Mouse (Mus musculus) lung, embryonic 16.5 days (tissue): Measurements from ENCODE around the gene Snx27. TPM values are rescaled to one million over a fixed set of nuclear protein-coding genes. Genes with fewer than 3 reads are reported as not detected.

Experiments
- ATAC-seq: fragments of 200-750 bp; cut with Nextera tagmentation; 2 replicates; pipeline ENCODE4 v1.8.0; 2017; ENCODE audit warnings: low read depth, mild to moderate bottlenecking, moderate library complexity
- H3K27ac ChIP-seq: fragments of 300-500 bp; sonication (generic); 2 replicates; pipeline ENCODE4 v1.5.1; 2014; ENCODE audit warnings: mild to moderate bottlenecking, control low read depth, low read length
- H3K27me3 ChIP-seq: fragments of 300-500 bp; sonication (generic); 2 replicates; pipeline ENCODE4 v1.6.1; 2014; ENCODE audit warnings: low read depth, low read length, mixed read lengths; ENCODE audit not compliant: control insufficient read depth, insufficient read depth
- H3K36me3 ChIP-seq: fragments of 300-500 bp; sonication (generic); 2 replicates; pipeline ENCODE4 v1.6.1; 2014; ENCODE audit warnings: low read length; ENCODE audit not compliant: control insufficient read depth, insufficient read depth
- H3K4me1 ChIP-seq: fragments of 300-500 bp; sonication (generic); replicated peaks from 2 replicates; pipeline ENCODE4 v1.6.1; 2014; ENCODE audit warnings: low read length, mixed read lengths; ENCODE audit not compliant: control insufficient read depth, insufficient read depth
- H3K4me2 ChIP-seq: fragments of 300-500 bp; sonication (generic); 2 replicates; pipeline ENCODE4 v1.6.1; 2014; ENCODE audit warnings: low read depth, low read length, control low read depth
- H3K4me3 ChIP-seq: fragments of 300-500 bp; sonication (generic); 2 replicates; pipeline ENCODE4 v1.5.1; 2014; ENCODE audit warnings: mild to moderate bottlenecking, low read length, control low read depth
- H3K9ac ChIP-seq: fragments of 300-500 bp; sonication (generic); 2 replicates; pipeline ENCODE4 v1.6.1; 2014; ENCODE audit warnings: low read length, control low read depth
- H3K9me3 ChIP-seq: fragments of 300-500 bp; sonication (generic); 2 replicates; pipeline ENCODE4 v1.6.1; 2016; ENCODE audit warnings: low read length; ENCODE audit not compliant: control insufficient read depth
- WGBS: fragments of 180-500 bp; shearing (Covaris S2); extraction: QIAGEN DNeasy Blood & Tissue Kit; methylation state at CpG from one replicate; pipeline ENCODE4 v1.1.7; 2014; 5-methylcytosine and 5-hydroxymethylcytosine counted together
- polyA plus RNA-seq: library from polyadenylated mRNA; unstranded; fragments of >200 nt; fragmentation: Nextera tagmentation; extraction: Ambion mirVana; gene quantifications from 2 replicates; pipeline ENCODE4 v1.2.1, GENCODE M21; 2015

Snx27 gene
- polyA plus RNA-seq, 1 experiment from 2014 or later: 38.6 TPM

GRCm38 (mm10) chr3:94549041-94549440 is 33.5 kb downstream of the Snx27 start:
- Histone ChIP-seq H3K9ac (no peak overlapping the region), H3K27ac (no peak overlapping the region), H3K4me1 (no peaks in the 10 kb centered on the region), H3K4me2 (no peak overlapping the region), H3K36me3 (no peaks in the 10 kb centered on the region), H3K27me3 (no peaks in the 10 kb centered on the region), H3K9me3 (no peaks in the 10 kb centered on the region), H3K4me3 (no peak overlapping the region)
- WGBS: 94% methylated on average over 2 of the region's 2 CpGs
- no peak for ATAC-seq

DNA sequence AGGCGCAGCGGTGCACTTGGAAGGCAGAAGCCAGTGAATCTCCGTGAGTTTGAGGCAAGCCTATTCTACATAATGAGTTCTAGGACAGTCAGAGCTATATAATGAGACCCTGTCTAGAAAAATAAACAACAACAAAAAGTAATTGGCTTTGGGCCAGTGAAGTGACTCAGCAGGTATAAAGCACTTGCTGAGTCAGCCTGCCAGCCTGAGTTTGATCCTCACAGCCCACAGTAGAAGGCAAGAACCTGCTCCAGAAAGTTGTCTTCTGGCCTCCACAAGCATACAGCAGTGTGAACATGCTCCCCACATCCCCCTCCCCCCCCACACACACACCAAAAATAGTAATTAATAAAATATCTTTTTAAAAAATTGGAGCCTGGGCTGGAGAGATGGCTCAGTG is 45.3 kb downstream of the Snx27 start:
- Histone ChIP-seq H3K27ac (no peak overlapping the region), H3K9me3 (no peaks in the 10 kb centered on the region), H3K4me3 (no peak overlapping the region), H3K36me3 (no peaks in the 10 kb centered on the region), H3K9ac (no peak overlapping the region), H3K27me3 (no peaks in the 10 kb centered on the region), H3K4me1 (no peaks in the 10 kb centered on the region), H3K4me2 (no peak overlapping the region)
- no peak for ATAC-seq
- 94% methylated on average over 3 of the region's 3 CpGs for WGBS

GRCm38 (mm10) chr3:94533968-94534367 is 48.5 kb downstream of the Snx27 start:
- Histone ChIP-seq H3K4me2 (no peak overlapping the region), H3K27ac (no peak overlapping the region), H3K9ac (no peak overlapping the region), H3K27me3 (no peaks in the 10 kb centered on the region), H3K9me3 (no peaks in the 10 kb centered on the region), H3K4me3 (no peak overlapping the region), H3K4me1 (no peaks in the 10 kb centered on the region), H3K36me3 (0 out of 2 replicates have a peak, but pooled peaks cover 2% of the 10 kb centered on the region)
- ATAC-seq: no peak

DNA sequence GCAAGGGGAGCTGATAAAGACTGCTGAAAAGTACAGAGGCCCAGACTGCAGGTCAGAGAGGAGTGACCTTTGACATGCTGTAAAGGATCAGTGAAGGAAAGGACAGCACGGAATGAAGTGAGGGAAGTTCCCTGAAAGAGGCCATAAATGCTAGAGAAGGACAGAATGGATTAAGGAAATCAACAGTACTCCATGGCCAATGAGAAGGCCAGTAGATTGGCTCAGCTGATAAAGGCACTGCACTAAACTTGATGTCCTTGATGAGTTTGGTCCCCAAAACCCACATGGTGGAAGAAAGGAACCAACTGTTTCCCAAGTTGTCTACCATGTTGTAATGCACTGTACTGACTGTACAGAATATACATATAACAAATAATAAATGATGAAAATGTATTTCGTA is 55.8 kb downstream of the Snx27 start:
- H3K4me2 ChIP-seq: no peak overlapping the region
- H3K4me1 ChIP-seq: no peaks in the 10 kb centered on the region
- H3K9me3 ChIP-seq: no peaks in the 10 kb centered on the region
- no peak for ATAC-seq
- H3K27ac ChIP-seq: no peak overlapping the region
- H3K4me3 ChIP-seq: no peak overlapping the region
- H3K27me3 ChIP-seq: no peaks in the 10 kb centered on the region
- H3K36me3 ChIP-seq: peaks cover 17% of the 10 kb centered on the region
- WGBS: 77% methylated on average over 2 of the region's 2 CpGs
- H3K9ac ChIP-seq: no peak overlapping the region

- no peaks in the 10 kb centered on the region for H3K9me3 ChIP-seq
- peaks cover 7% of the 10 kb centered on the region; the same call in 1 of the 2 replicates for H3K36me3 ChIP-seq
- H3K27ac ChIP-seq: no peak overlapping the region
- H3K27me3 ChIP-seq: no peaks in the 10 kb centered on the region
- H3K4me3 ChIP-seq: no peak overlapping the region
- no peak for ATAC-seq
- H3K9ac ChIP-seq: no peak overlapping the region
- H3K4me2 ChIP-seq: no peak overlapping the region
- H3K4me1 ChIP-seq: no peaks in the 10 kb centered on the region
- 93% methylated on average over 1 of the region's 1 CpGs for WGBS
These were observed 75.9 kb downstream of the Snx27 start for GRCm38 (mm10) chr3:94506664-94507063.

DNA sequence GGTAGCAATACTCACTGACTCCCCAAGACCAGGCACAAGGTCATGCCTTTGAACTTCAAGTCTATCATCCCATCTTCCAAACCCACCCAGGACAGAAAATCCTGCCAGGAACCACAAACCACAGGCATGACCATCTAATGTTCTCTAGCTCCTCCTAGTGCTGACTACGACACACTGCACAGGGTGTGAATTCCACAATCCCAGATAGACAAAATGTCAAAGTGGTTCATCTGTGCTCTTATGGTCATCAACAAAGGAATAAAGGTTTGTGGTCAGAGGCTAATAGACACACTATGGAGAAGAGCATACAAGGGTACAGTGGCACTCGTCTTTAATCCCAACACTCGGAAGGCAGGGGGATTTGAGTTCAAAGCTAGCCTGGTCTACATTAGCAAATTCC is 80.3 kb downstream of the Snx27 start:
- WGBS: 83% methylated on average over 3 of the region's 3 CpGs
- H3K4me1 ChIP-seq: no peaks in the 10 kb centered on the region
- no peak overlapping the region for H3K27ac ChIP-seq
- no peaks in the 10 kb centered on the region for H3K9me3 ChIP-seq
- H3K9ac ChIP-seq: no peak overlapping the region
- no peaks in the 10 kb centered on the region for H3K27me3 ChIP-seq
- no peak overlapping the region for H3K4me2 ChIP-seq
- ATAC-seq: no peak
- no peak overlapping the region for H3K4me3 ChIP-seq
- peaks cover 2% of the 10 kb centered on the region; the same call in 1 of the 2 replicates for H3K36me3 ChIP-seq

DNA sequence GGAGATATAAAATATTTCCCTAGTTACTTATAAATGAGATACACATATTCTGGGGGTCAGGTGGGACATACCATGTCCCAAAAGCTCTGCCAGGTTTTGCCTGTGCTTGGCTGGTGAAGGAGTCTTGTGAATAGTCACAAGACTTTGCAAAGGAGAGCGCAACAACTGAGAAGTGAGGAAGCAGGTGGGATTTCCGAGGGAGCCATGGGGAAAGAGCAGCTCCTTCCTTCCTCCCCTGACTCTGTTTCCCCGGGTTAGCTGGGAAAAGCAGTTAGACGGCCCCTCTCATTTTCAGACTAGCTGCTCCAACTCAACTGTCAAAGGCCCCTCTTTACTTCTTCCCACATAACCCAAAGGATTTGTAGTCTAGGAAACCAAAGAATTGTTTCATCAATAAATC is 85.4 kb downstream of the Snx27 start:
- H3K4me3 ChIP-seq: no peak overlapping the region
- WGBS: 80% methylated on average over 4 of the region's 4 CpGs
- no peak for ATAC-seq
- H3K4me2 ChIP-seq: no peak overlapping the region
- no peaks in the 10 kb centered on the region for H3K9me3 ChIP-seq
- H3K4me1 ChIP-seq: no peaks in the 10 kb centered on the region
- H3K9ac ChIP-seq: no peak overlapping the region
- no peak overlapping the region for H3K27ac ChIP-seq
- H3K27me3 ChIP-seq: no peaks in the 10 kb centered on the region
- H3K36me3 ChIP-seq: 0 out of 2 replicates have a peak, but pooled peaks cover 5% of the 10 kb centered on the region

GRCm38 (mm10) chr3:94487581-94487980 is 94.9 kb downstream of the Snx27 start:
- 56% methylated on average over 6 of the region's 6 CpGs for WGBS
- H3K4me3 ChIP-seq: no peak overlapping the region
- H3K9me3 ChIP-seq: no peaks in the 10 kb centered on the region
- no peak overlapping the region for H3K27ac ChIP-seq
- ATAC-seq: no peak
- H3K36me3 ChIP-seq: no peaks in the 10 kb centered on the region
- peaks cover 7% of the 10 kb centered on the region; the same call in 1 of the 2 replicates for H3K4me1 ChIP-seq
- H3K9ac ChIP-seq: no peak overlapping the region
- no peaks in the 10 kb centered on the region for H3K27me3 ChIP-seq
- no peak overlapping the region for H3K4me2 ChIP-seq

DNA sequence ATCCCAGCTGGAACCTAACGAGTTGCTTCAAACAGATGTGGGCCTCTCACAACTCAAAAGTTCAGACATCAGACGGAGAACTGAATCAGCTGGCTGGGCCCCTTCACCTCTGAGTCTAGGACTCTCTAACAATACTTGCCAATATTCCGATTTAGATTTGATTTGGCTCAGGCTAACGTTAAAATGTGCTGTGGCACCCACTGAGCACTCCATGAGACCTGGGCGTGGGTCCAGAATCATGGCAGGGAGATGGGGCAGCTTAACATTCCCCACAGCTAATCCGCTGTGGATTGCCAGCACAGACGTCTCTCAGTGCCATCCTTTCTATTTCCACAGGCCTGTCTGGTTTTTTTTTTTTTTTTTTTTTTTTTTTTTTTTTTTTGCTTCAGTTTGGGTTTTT is 96.6 kb downstream of the Snx27 start:
- no peak overlapping the region for H3K27ac ChIP-seq
- no peaks in the 10 kb centered on the region for H3K9me3 ChIP-seq
- no peak for ATAC-seq
- H3K27me3 ChIP-seq: no peaks in the 10 kb centered on the region; the same call in 1 of the 2 replicates
- WGBS: 65% methylated on average over 7 of the region's 7 CpGs
- H3K4me1 ChIP-seq: peaks cover 7% of the 10 kb centered on the region; the same call in 1 of the 2 replicates
- H3K36me3 ChIP-seq: no peaks in the 10 kb centered on the region
- no peak overlapping the region for H3K4me2 ChIP-seq
- no peak overlapping the region for H3K9ac ChIP-seq
- no peak overlapping the region for H3K4me3 ChIP-seq
